Mouse (Mus musculus) lung, postnatal 0 days (tissue): ENCODE data around the gene Eif3f. TPM values are rescaled to one million over a fixed set of nuclear protein-coding genes. Genes with fewer than 3 reads are reported as not detected.

ENCODE experiments used
- ATAC-seq: fragments of 200-750 bp; cut with Nextera tagmentation; 2 replicates; pipeline ENCODE4 v1.8.0; 2017; ENCODE audit warnings: moderate library complexity
- DNase-seq: peaks from one replicate; pipeline ENCODE4 v3.0.0-alpha.2; 2016; ENCODE audit warnings: low spot score
- H3K27ac ChIP-seq: fragments of 300-500 bp; sonication (generic); 2 replicates; pipeline ENCODE4 v1.5.1; 2014; ENCODE audit warnings: antibody characterized with exemption, mild to moderate bottlenecking, low read length, mixed read lengths
- H3K27me3 ChIP-seq: fragments of 300-500 bp; sonication (generic); replicated peaks from 2 replicates; pipeline ENCODE4 v1.6.1; 2014; ENCODE audit warnings: low read length, mixed read lengths; ENCODE audit not compliant: insufficient read depth
- H3K36me3 ChIP-seq: fragments of 300-500 bp; sonication (generic); 2 replicates; pipeline ENCODE4 v1.6.1; 2014; ENCODE audit warnings: low read length, mixed read lengths; ENCODE audit not compliant: insufficient read depth
- H3K4me1 ChIP-seq: fragments of 300-500 bp; sonication (generic); 2 replicates; pipeline ENCODE4 v1.6.1; 2014; ENCODE audit warnings: antibody characterized with exemption, low read depth, low read length, mixed read lengths; ENCODE audit not compliant: insufficient read depth
- H3K4me2 ChIP-seq: fragments of 300-500 bp; sonication (generic); replicated peaks from 2 replicates; pipeline ENCODE4 v1.6.1; 2014; ENCODE audit warnings: low read depth, mild to moderate bottlenecking, low read length, moderate library complexity, mixed read lengths
- H3K4me3 ChIP-seq: fragments of 300-500 bp; sonication (generic); 2 replicates; pipeline ENCODE4 v1.5.1; 2014; ENCODE audit warnings: low read depth, low read length
- H3K9ac ChIP-seq: fragments of 300-500 bp; sonication (generic); replicated peaks from 2 replicates; pipeline ENCODE4 v1.6.1; 2014; ENCODE audit warnings: low read depth, mild to moderate bottlenecking
- H3K9me3 ChIP-seq: fragments of 300-500 bp; sonication (generic); 2 replicates; pipeline ENCODE4 v1.6.1; 2016; ENCODE audit warnings: low read length, mixed read lengths
- CTCF ChIP-seq: IDR thresholded peaks from 2 replicates; pipeline ENCODE4 v1.5.1; 2016; ENCODE audit warnings: antibody characterized with exemption, mild to moderate bottlenecking
- EP300 ChIP-seq: IDR thresholded peaks from 2 replicates; pipeline ENCODE4 v1.6.1; 2016; ENCODE audit warnings: antibody characterized with exemption, mild to moderate bottlenecking, control low read depth
- WGBS: fragments of 180-500 bp; shearing (Covaris S2); extraction: QIAGEN DNeasy Blood & Tissue Kit; methylation state at CpG from one replicate; pipeline ENCODE4 v1.1.7; 2014; 5-methylcytosine and 5-hydroxymethylcytosine counted together
- polyA plus RNA-seq: library from polyadenylated mRNA; unstranded; fragments of >200 nt; fragmentation: Nextera tagmentation; extraction: Ambion mirVana; gene quantifications from 2 replicates; pipeline ENCODE4 v1.2.1, GENCODE M21; 2015

Gene Eif3f
- polyA plus RNA-seq, 1 experiment from 2014 or later = 80.1 TPM

- 45% methylated on average over 4 of the region's 4 CpGs for WGBS
- ATAC-seq (no peak), DNase-seq (no peak)
- Histone ChIP-seq H3K9me3 (no peaks in the 10 kb centered on the region), H3K36me3 (no peaks in the 10 kb centered on the region), H3K4me3 (no peak overlapping the region), H3K27me3 (peaks cover 19% of the 10 kb centered on the region), H3K27ac (no peak overlapping the region), H3K4me1 (no peaks in the 10 kb centered on the region), H3K9ac (no peak overlapping the region), H3K4me2 (no peak overlapping the region)
- TF ChIP-seq EP300 = no peak
- TF ChIP-seq CTCF = peak; percentile 67
These were observed 20.0 kb downstream of the Eif3f start for GRCm38 (mm10) chr7:108954185-108954584.

- Histone ChIP-seq H3K9me3 (no peaks in the 10 kb centered on the region), H3K27me3 (no peaks in the 10 kb centered on the region), H3K4me1 (no peaks in the 10 kb centered on the region), H3K4me2 (no peak overlapping the region), H3K27ac (no peak overlapping the region), H3K9ac (no peak overlapping the region), H3K4me3 (no peak overlapping the region), H3K36me3 (no peaks in the 10 kb centered on the region)
- 65% methylated on average over 2 of the region's 2 CpGs for WGBS
- no peak for DNase-seq
- TF ChIP-seq CTCF (no peak), EP300 (no peak)
- no peak for ATAC-seq
These were observed 23.5 kb downstream of the Eif3f start for GRCm38 (mm10) chr7:108957734-108958133.

- ATAC-seq (no peak), DNase-seq (no peak)
- no peak overlapping the region for H3K9ac ChIP-seq
- H3K4me2 ChIP-seq = no peak overlapping the region
- no peaks in the 10 kb centered on the region for H3K27me3 ChIP-seq
- TF ChIP-seq CTCF (peak; percentile 40), EP300 (no peak)
- H3K36me3 ChIP-seq = no peaks in the 10 kb centered on the region
- H3K4me1 ChIP-seq = no peaks in the 10 kb centered on the region
- H3K4me3 ChIP-seq = no peak overlapping the region
- no peak overlapping the region for H3K27ac ChIP-seq
- H3K9me3 ChIP-seq = no peaks in the 10 kb centered on the region
- WGBS = 12% methylated on average over 2 of the region's 2 CpGs
These were observed 31.8 kb downstream of the Eif3f start for GRCm38 (mm10) chr7:108965968-108966367.

- H3K4me3 ChIP-seq = no peak overlapping the region
- H3K27ac ChIP-seq = no peak overlapping the region
- H3K9me3 ChIP-seq = no peaks in the 10 kb centered on the region
- TF ChIP-seq CTCF = peak; percentile 89
- no peak for TF ChIP-seq EP300
- ATAC-seq (peak; percentile 54), DNase-seq (peak; percentile 72)
- H3K9ac ChIP-seq = no peak overlapping the region
- H3K4me2 ChIP-seq = no peak overlapping the region
- no peaks in the 10 kb centered on the region for H3K27me3 ChIP-seq
- H3K4me1 ChIP-seq = no peaks in the 10 kb centered on the region
- no peaks in the 10 kb centered on the region for H3K36me3 ChIP-seq
- 23% methylated on average over 7 of the region's 7 CpGs for WGBS
These were observed 32.6 kb downstream of the Eif3f start for GRCm38 (mm10) chr7:108966742-108967362.

- H3K9ac ChIP-seq = no peak overlapping the region
- no peaks in the 10 kb centered on the region for H3K36me3 ChIP-seq
- H3K27me3 ChIP-seq = no peaks in the 10 kb centered on the region
- no peak overlapping the region for H3K4me3 ChIP-seq
- WGBS = 28% methylated on average over 6 of the region's 6 CpGs
- DNase-seq = peak; percentile 40
- H3K9me3 ChIP-seq = no peaks in the 10 kb centered on the region
- H3K4me2 ChIP-seq = no peak overlapping the region
- TF ChIP-seq CTCF = no peak
- no peak overlapping the region for H3K27ac ChIP-seq
- peak; percentile 42; the same call in 1 of the 2 replicates for ATAC-seq
- no peaks in the 10 kb centered on the region for H3K4me1 ChIP-seq
These were observed 34.0 kb downstream of the Eif3f start for GRCm38 (mm10) chr7:108968201-108968600.

- Histone ChIP-seq H3K9ac (no peak overlapping the region), H3K36me3 (no peaks in the 10 kb centered on the region), H3K9me3 (no peaks in the 10 kb centered on the region), H3K27ac (no peak overlapping the region), H3K4me1 (no peaks in the 10 kb centered on the region), H3K4me3 (no peak overlapping the region), H3K4me2 (no peak overlapping the region), H3K27me3 (no peaks in the 10 kb centered on the region)
- ATAC-seq = no peak
- 49% methylated on average over 6 of the region's 6 CpGs for WGBS
- no peak for DNase-seq
- no peak for TF ChIP-seq CTCF
- TF ChIP-seq EP300 = no peak
These were observed 38.1 kb downstream of the Eif3f start for GRCm38 (mm10) chr7:108972273-108972672.
